Mouse (Mus musculus): ENCODE results near the gene Ankrd60.

The Ankrd60 gene

GRCm38 (mm10) chr2:173577669-173578557, at the start of gene Ankrd60:
Gene Ankrd60 (minus strand): TSS chr2:173578365.
- DNase-seq (ENCODE audit: low spot score), result peak; percentile 50

- no peak for DNase-seq (ENCODE audit: low spot score)
Observed at GRCm38 (mm10) chr2:173625786-173626185, 47.6 kb upstream of the Ankrd60 start.

DNA sequence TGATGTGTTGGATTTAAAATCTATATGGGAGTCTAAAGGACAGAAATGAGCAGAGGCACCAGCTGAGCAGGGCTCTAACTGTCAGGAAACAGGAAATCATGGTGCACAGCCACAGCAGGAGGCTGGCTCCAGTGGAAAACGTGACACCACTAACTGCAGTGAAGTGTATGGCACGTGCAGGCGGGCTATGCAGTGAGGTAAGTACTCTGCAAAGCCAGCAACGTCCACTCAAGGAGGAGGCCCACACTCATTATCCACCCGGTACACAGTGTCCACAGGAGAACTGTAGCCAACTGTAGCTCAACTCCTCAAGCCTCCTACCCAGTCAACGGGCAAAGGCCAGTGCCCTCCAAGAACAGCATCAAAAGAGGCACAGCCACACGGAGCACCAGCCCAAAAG, 46.5 kb upstream of the Ankrd60 start:
- peak; percentile 23 for DNase-seq (ENCODE audit: low spot score)

- DNase-seq (ENCODE audit: low spot score), result no peak
Observed at GRCm38 (mm10) chr2:173622173-173622601, 44.0 kb upstream of the Ankrd60 start.

GRCm38 (mm10) chr2:173620645-173621044, 42.5 kb upstream of the Ankrd60 start:
- DNase-seq (ENCODE audit: low spot score), result no peak

GRCm38 (mm10) chr2:173619132-173619531, 41.0 kb upstream of the Ankrd60 start:
- no peak for DNase-seq (ENCODE audit: low spot score)

GRCm38 (mm10) chr2:173616156-173616555, 38.0 kb upstream of the Ankrd60 start:
- DNase-seq (ENCODE audit: low spot score), result no peak

DNA sequence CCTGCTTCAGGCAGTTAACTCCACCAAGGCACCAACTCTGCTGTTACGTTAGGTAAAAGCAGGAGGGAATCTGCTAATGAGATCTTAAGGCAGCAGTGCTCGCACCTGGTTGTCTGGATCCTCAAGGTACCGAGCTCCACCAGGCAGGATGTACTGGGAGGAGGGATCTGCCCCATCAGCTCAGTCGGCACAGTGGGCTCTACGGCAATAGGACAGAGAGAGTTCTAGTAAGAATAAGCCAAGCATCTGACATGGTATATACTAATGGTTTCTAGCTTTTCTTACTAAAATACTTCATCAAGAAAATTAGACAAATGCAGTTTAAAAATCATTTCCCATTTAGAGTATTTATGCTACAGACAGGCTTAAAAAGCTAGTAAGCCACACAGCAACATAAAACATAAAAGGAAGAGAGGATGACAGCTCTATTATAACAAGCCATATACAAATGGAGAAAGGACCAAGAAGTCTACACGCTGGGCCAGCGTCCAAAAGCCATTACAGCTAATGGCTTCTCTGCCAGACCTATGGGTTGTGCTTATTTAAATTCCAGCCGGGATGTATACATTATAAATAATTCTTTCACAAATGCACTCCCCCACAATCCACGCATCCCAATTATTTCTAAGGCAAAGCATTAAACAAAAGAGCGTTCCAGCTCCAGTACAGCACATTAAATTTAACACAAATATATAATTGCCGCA, 37.4 kb upstream of the Ankrd60 start:
- no peak for DNase-seq (ENCODE audit: low spot score)

- DNase-seq (ENCODE audit: low spot score), result no peak
Observed at GRCm38 (mm10) chr2:173608020-173608958, 30.1 kb upstream of the Ankrd60 start.

DNA sequence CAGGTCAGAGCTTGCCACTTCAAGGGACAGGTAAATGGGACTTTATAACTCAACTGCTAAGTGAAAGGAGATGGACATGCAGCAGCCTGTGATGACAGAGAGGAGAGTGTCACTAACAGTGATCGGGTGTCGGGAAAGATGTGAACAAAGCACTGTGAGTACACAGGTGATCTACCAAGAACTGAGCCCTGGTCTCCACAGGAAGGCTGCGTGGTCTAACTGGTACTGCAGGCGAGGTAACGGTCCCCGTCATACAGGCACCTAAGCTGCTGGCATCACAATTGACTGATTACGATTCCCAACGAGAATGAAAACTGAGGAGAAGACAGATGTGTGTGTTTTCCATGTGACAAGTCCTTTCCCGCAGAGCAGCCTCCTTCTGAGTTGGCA, 28.2 kb upstream of the Ankrd60 start:
- DNase-seq (ENCODE audit: low spot score), result no peak

DNA sequence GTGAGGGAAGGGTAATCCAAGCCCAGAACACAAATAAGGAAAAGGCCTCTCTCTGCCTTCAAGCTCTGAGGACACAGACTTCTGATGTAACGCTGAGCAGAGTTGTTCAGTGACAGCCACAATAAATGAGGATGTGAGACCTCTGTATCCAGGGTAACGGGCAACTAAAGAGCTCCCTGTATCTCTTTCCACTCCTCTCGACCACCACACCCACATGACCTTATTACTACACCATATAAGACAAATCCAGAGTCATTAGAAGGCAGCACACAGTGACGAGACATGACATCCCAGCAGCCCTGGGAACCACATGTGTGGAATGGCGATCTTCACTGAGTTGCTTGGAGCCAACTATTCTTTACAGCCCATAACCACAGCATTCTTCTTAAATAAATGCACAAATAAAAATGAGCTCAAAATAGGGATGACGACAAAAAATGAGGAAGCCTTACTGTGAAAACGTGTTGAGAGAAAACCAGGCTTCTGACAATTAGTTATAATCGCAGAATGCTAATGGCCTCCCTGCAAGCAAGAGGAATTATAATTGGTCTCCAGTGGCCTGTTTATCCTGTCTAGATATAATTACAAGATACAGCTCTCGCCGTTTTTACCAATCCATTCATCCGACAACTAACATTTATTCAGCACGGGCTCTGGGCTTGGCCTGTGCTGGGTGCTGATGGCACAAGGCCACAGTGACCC, 27.7 kb upstream of the Ankrd60 start:
- DNase-seq (ENCODE audit: low spot score), result no peak

DNA sequence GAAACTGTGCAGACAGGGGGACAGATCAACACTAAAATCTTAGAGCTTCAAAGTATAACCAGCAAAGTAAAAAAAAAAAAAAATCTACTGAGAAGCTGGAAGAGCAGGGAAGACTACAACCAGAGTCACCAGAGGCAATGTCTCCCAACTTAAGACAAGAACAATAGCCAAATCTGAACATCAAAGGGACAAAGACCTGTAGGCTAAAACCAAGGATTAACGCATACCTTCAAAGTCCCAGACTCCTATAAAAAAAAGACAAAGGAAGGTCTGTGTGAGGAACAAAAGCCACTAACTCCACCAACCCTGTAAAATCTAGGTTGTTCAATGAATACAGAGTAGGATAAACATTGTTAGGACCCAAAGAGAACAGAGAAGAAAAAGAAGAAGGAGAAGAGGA, 23.7 kb upstream of the Ankrd60 start:
- no peak for DNase-seq (ENCODE audit: low spot score)

DNA sequence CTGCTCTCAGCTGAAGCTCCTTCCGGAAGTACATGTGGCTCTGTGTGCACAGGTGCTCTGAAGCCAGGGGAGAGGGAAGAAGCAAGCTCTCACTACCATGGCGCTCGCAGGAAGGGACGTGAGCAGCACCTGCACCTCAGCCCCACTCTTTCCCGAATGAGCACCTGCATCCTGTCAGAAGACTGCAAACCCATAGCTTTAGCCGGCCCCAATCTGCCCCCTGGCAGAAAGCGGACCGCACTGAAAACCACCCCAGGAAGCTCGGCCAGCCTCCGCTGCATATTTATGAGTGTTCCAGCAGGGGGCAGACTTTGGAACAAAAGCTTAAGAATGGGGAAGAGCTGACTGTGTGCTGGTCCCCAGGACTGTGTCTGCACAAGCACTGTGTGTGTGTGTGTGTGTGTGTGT, 17.2 kb upstream of the Ankrd60 start:
- peak; percentile 21 for DNase-seq (ENCODE audit: low spot score)

GRCm38 (mm10) chr2:173594313-173595063, 16.3 kb upstream of the Ankrd60 start:
- DNase-seq (ENCODE audit: low spot score), result no peak

- no peak for DNase-seq (ENCODE audit: low spot score)
Observed at GRCm38 (mm10) chr2:173593841-173594240, 15.7 kb upstream of the Ankrd60 start.

GRCm38 (mm10) chr2:173592781-173593180, 14.6 kb upstream of the Ankrd60 start:
- DNase-seq (ENCODE audit: low spot score), result no peak

- DNase-seq (ENCODE audit: low spot score), result no peak
Observed at GRCm38 (mm10) chr2:173587411-173587810, 9.2 kb upstream of the Ankrd60 start.

DNA sequence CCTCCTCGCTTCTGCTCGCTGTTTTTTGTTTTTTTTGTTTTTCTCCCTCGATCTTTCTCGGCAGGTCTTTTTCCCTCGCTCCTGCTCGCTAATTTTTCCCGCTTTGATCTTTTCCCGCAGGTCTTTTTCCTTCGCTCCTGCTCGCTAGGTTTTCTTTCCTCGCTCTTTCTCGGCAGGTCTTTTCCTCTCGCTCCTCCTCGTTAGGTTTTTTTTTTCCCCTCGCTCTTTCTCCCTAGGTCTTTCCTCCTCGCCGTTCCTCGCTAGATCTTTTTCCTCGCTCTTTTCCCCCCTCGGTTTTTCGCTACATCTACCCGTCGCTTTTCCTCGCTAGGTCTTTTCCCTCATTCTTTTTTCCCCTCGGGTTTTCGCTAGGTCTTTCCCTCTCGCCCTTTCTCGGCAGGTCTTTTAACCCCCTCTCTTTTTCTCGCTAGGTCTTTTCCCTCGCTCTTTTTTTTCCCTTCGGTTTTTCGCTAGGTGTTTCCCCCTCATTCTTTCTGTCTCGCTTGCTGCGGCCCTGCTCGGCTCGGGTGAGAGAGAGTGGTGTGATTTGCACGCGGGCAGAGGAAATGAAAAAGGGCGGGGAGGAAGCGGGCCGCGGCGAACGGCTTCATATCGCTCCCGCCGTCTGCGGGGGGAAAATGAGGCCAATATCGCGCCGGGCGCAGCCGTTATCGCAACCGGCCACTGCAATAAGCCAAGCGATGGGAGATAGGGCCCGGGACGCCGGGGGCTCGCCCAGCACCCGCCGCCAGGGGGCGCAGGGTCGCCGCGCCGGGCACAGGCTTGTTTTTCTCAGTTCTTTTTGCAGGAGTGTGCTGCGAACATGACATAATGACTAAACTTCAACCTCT, 8.2 kb upstream of the Ankrd60 start:
- DNase-seq (ENCODE audit: low spot score), result peak; percentile 73

DNA sequence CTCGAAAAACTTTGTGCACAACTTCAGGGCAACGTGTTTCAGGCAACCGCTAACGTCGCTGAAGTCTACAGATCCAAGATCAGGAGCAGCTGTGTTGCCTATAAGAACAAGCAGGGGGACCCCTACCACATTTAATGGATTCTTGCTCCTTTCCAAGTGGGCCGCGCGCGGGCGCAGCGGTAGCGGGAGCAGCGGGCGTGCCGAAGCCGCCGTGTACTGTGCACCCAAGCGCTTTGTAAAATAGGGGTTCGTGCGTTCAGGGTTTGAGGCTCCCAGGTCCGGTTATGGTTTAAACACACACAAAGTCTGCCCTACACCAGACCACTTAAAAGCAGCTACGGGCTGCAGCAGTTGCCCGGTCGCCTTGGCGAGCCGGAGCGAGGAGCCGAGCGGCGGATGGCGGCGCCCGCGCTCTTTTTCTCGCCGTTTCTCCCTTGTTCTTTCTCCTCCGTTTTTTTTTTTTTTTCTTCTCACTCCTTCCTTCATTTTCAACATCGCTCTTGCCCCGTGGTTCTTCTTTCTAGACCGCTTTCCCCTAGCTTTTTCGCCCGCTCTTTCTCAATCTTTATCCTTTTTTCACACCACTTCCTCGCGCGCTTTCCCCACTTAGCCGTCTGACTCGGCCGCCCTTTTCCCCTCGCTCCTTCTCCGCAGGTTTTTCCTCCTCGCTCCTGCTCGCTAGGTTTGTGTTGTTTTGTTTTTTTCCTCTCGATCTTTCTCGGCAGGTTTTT, 7.4 kb upstream of the Ankrd60 start:
- DNase-seq (ENCODE audit: low spot score), result peak; percentile 89
